Mouse (Mus musculus) olfactory bulb, adult 2 months (tissue): ENCODE measurements around the gene Dixdc1.

Source experiments
- CTCF ChIP-seq: fragments of 200-500 bp; IDR thresholded peaks from 2 replicates; pipeline ENCODE4 v1.5.1; 2012; ENCODE audit warnings: low read depth, mild to moderate bottlenecking, low read length, moderate library complexity; ENCODE audit not compliant: insufficient read depth
- POLR2A ChIP-seq: fragments of 200-500 bp; IDR thresholded peaks from 2 replicates; pipeline ENCODE4 v1.6.1; 2012; ENCODE audit warnings: mild to moderate bottlenecking, low read depth, low read length, moderate library complexity; ENCODE audit not compliant: insufficient read depth

DNA sequence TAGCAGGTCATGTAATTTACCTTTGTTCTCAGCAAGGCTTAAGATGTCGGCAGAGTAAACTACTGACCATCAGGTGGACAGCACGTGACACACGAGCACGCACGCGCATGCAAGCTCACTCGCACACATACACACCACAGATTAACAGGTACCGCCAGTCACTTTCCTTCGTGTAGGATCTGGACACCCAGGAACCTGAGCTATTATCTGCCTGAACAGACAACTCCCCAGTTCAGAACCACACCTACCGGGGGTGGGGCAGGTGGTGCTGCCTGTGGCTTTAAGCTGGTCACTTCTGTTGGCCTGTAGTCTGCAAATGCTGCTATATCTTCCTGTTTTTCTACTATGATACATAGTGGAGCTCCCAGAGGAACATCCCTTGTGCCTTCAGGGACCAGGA, 88.8 kb downstream of the Dixdc1 start:
- TF ChIP-seq CTCF (no peak), POLR2A (no peak)
